Mouse (Mus musculus) kidney, embryonic 14.5 days (tissue): ENCODE measurements at regions not wholly inside any gene's neighbourhood (a gene's known extent, or its start where the extent isn't known, plus 50 kb on each side); places are given as distances from the start of the nearest gene placed in this dataset.

ENCODE experiments used
- ATAC-seq: fragments of 200-750 bp; cut with Nextera tagmentation; 2 replicates; pipeline ENCODE4 v1.8.0; 2017; ENCODE audit warnings: moderate number of reproducible peaks, mild to moderate bottlenecking, moderate TSS enrichment, moderate library complexity; ENCODE audit not compliant: low FRiP score, low TSS enrichment
- H3K27ac ChIP-seq: fragments of 300-500 bp; sonication (generic); 2 replicates; pipeline ENCODE4 v1.5.1; 2014; ENCODE audit warnings: low read depth, mild to moderate bottlenecking, low read length, moderate library complexity, mixed read lengths
- H3K27me3 ChIP-seq: fragments of 300-500 bp; sonication (generic); 2 replicates; pipeline ENCODE4 v1.6.1; 2014; ENCODE audit warnings: mild to moderate bottlenecking, low read length; ENCODE audit not compliant: control insufficient read depth, insufficient read depth
- H3K36me3 ChIP-seq: fragments of 300-500 bp; sonication (generic); 2 replicates; pipeline ENCODE4 v1.6.1; 2014; ENCODE audit warnings: low read length, mixed read lengths; ENCODE audit not compliant: control insufficient read depth, insufficient read depth
- H3K4me1 ChIP-seq: fragments of 300-500 bp; sonication (generic); 2 replicates; pipeline ENCODE4 v1.6.1; 2014; ENCODE audit warnings: low read length, mixed read lengths; ENCODE audit not compliant: control insufficient read depth, insufficient read depth
- H3K4me2 ChIP-seq: fragments of 300-500 bp; sonication (generic); replicated peaks from 2 replicates; pipeline ENCODE4 v1.6.1; 2014; ENCODE audit warnings: low read depth, mild to moderate bottlenecking, low read length
- H3K4me3 ChIP-seq: fragments of 300-500 bp; sonication (generic); 2 replicates; pipeline ENCODE4 v1.5.1; 2014; ENCODE audit warnings: mild to moderate bottlenecking, low read length
- H3K9ac ChIP-seq: fragments of 300-500 bp; sonication (generic); 2 replicates; pipeline ENCODE4 v1.6.1; 2014; ENCODE audit warnings: low read depth, mild to moderate bottlenecking, low read length, moderate library complexity
- H3K9me3 ChIP-seq: fragments of 300-500 bp; sonication (generic); 2 replicates; pipeline ENCODE4 v1.6.1; 2016; ENCODE audit warnings: low read length; ENCODE audit not compliant: control insufficient read depth
- WGBS: fragments of 180-500 bp; shearing (Covaris S2); extraction: QIAGEN DNeasy Blood & Tissue Kit; methylation state at CpG from one replicate; pipeline ENCODE4 v1.1.7; 2014; 5-methylcytosine and 5-hydroxymethylcytosine counted together

DNA sequence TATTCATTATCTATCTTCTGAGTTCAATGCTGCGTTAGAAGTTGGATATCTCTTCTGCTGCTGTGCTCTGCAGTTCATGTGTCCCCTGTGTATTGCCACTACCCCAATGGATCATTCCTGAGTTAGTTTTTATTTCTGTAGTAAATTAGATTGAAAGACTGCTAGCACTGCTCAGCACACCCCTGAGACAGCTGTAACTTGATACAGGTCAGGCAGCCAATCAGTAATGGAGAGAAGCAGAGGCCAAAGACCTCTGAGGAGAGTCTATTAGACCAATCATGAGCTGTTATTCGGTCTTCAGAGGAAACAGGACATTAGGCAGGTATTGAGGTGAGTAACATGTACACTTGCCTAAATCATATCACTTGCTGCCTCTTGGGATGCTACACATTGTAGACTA lies 837.5 kb upstream of the Chordc1 start:
- ATAC-seq: 0 out of 2 replicates have a peak, but pooled peaks have one; percentile 64
- no peaks in the 10 kb centered on the region for H3K4me1 ChIP-seq
- no peak overlapping the region for H3K27ac ChIP-seq
- H3K27me3 ChIP-seq: no peaks in the 10 kb centered on the region
- H3K4me3 ChIP-seq: no peak overlapping the region
- H3K9me3 ChIP-seq: no peaks in the 10 kb centered on the region
- no peaks in the 10 kb centered on the region for H3K36me3 ChIP-seq
- no peak overlapping the region for H3K9ac ChIP-seq
- no peak overlapping the region for H3K4me2 ChIP-seq
- WGBS: 26% methylated on average over 2 of the region's 2 CpGs

DNA sequence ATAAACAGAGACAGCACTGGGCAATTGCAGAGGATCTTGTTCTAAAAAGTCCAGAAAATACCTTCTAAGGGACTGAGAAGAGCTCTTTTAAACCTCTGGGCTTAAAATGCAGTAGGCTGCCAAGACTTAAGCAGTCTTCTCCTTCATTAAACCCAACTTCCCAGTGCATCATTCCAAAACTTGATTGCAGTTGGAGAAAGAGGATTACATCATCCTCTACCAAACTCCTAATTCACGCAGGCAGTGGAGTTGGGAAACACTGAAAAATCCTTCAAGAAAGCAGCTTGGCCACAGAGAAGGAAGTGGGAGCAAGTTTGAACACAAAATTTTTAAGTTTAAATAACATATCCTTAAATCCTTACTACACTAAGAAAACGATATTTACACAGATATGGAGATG lies 825.5 kb upstream of the Chordc1 start:
- Histone ChIP-seq H3K4me1 (no peaks in the 10 kb centered on the region), H3K27ac (no peak overlapping the region), H3K4me2 (no peak overlapping the region), H3K4me3 (no peak overlapping the region), H3K36me3 (no peaks in the 10 kb centered on the region), H3K9me3 (no peaks in the 10 kb centered on the region), H3K27me3 (no peaks in the 10 kb centered on the region), H3K9ac (no peak overlapping the region)
- no peak for ATAC-seq
- WGBS: 86% methylated on average over 2 of the region's 2 CpGs

DNA sequence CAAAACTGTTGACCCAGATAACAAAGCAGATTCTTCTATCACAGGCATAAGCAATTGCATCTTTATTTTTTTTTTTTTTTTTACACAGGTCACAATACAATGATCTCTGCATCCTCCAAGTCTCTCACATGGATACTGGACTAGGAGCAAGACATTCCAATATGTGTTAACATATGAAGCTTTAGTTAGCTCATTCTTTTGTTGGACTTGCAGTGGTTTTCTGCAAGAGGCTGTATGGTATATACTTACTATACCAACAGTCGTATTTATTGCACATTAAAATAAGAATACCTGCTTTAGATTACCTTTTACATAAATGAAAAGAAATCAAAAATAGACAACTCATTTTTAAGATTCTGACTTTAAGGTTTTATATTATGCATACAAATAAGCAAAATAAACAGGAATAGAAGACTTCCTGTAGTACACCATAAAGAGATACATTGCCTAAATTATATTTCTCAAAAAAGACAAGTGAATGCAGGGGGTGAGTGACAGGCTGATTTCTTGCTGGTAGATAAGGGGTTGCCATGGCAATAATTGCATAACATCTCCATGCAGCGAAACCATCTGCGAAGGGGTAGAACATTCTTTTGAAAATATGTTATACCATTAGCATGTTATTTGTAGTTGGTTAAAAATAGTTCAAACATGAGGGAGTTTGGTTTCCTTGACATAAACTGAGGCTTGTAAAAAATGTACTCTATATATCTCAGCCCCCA lies 807.1 kb upstream of the Chordc1 start:
- H3K9ac ChIP-seq: no peak overlapping the region

DNA sequence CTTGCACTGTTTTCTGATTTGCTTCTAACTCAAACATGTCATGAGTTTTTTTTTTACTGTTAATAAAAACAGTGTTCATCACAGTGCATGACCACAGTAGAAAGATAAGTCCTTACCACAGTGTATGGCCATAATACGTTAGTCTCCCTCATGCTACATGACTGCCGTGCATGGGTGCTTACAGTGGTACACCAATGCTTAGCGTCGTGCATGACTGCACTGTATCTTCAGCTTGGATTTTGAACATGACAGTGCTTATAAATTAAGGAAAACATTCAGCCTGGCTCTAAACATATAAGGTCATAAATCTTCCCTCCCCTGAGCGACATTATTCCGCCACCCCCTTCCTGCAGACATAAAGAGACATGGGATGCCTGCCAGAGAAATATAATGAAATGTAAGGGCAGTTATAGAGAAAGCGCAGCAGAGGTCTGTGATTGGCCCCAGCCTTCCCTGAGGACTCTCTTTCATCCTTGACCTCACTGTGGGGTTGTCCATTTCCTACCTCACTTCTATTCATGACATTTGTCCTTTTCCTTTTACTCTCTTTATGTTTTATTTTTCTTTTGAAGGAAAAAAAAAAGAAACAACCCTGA lies 791.7 kb upstream of the Chordc1 start:
- Histone ChIP-seq H3K27me3 (no peaks in the 10 kb centered on the region), H3K4me2 (no peak overlapping the region), H3K9me3 (no peaks in the 10 kb centered on the region), H3K4me1 (no peaks in the 10 kb centered on the region), H3K4me3 (no peak overlapping the region), H3K9ac (no peak overlapping the region), H3K36me3 (no peaks in the 10 kb centered on the region), H3K27ac (no peak overlapping the region)
- peak; percentile 95 for ATAC-seq
- WGBS: 22% methylated on average over 7 of the region's 7 CpGs

More for the DNA sequence above, 807.1 kb upstream of the Chordc1 start:
- 90% methylated on average over 3 of the region's 3 CpGs for WGBS
- Histone ChIP-seq H3K9me3 (no peaks in the 10 kb centered on the region), H3K27ac (no peak overlapping the region), H3K4me2 (no peak overlapping the region), H3K36me3 (no peaks in the 10 kb centered on the region), H3K27me3 (no peaks in the 10 kb centered on the region), H3K4me3 (no peak overlapping the region), H3K4me1 (no peaks in the 10 kb centered on the region)
- ATAC-seq: no peak

DNA sequence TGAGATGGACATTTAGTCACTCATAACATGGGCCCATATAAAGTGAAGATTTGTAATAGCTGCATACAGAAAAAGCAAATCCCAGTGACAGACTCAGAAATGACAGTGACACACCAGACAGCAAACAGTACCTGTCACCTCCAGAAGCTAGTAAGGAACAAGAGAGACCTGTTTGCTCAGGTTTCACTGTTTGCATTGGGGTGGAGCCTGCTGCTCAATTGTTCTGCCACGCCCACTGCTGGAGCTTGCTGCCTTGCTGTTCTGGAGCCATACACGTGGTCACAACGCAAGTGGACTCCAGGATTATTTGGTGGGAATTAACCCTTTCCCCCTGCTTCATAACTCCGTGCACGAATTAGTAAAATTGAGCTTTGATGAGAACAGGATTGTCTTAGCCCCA lies 783.2 kb upstream of the Chordc1 start:
- 63% methylated on average over 5 of the region's 5 CpGs for WGBS
- H3K27ac ChIP-seq: no peak overlapping the region
- ATAC-seq: no peak

DNA sequence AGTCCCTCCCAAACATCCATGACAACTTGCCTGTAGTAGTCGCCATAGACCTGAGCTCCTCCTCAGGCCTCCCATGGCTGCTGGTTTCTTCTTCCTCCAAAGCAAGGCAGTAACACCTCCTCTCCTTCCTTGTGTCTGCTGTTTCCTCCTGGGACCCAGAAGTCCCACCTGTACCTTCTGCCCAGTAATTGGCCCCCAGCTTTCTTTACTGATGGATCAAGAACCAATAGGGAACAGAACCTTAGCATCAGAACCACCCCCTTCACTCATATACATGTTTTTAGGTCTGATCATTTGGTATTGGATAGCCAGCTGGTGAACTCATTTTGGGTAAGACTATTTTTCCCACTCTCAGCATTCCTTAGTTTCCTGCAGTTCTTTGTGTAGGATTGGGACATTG lies 735.7 kb upstream of the Chordc1 start:
- H3K36me3 ChIP-seq: no peaks in the 10 kb centered on the region
- 88% methylated on average over 1 of the region's 1 CpGs for WGBS
- H3K27me3 ChIP-seq: no peaks in the 10 kb centered on the region
- ATAC-seq: no peak
- no peak overlapping the region for H3K4me3 ChIP-seq
- H3K4me2 ChIP-seq: no peak overlapping the region
- H3K9ac ChIP-seq: no peak overlapping the region
- no peaks in the 10 kb centered on the region for H3K9me3 ChIP-seq
- H3K4me1 ChIP-seq: no peaks in the 10 kb centered on the region
- H3K27ac ChIP-seq: no peak overlapping the region

More for the DNA sequence above, 783.2 kb upstream of the Chordc1 start:
- Histone ChIP-seq H3K9me3 (no peaks in the 10 kb centered on the region), H3K36me3 (no peaks in the 10 kb centered on the region), H3K4me1 (no peaks in the 10 kb centered on the region), H3K27me3 (no peaks in the 10 kb centered on the region), H3K9ac (no peak overlapping the region), H3K4me2 (no peak overlapping the region), H3K4me3 (no peak overlapping the region)

DNA sequence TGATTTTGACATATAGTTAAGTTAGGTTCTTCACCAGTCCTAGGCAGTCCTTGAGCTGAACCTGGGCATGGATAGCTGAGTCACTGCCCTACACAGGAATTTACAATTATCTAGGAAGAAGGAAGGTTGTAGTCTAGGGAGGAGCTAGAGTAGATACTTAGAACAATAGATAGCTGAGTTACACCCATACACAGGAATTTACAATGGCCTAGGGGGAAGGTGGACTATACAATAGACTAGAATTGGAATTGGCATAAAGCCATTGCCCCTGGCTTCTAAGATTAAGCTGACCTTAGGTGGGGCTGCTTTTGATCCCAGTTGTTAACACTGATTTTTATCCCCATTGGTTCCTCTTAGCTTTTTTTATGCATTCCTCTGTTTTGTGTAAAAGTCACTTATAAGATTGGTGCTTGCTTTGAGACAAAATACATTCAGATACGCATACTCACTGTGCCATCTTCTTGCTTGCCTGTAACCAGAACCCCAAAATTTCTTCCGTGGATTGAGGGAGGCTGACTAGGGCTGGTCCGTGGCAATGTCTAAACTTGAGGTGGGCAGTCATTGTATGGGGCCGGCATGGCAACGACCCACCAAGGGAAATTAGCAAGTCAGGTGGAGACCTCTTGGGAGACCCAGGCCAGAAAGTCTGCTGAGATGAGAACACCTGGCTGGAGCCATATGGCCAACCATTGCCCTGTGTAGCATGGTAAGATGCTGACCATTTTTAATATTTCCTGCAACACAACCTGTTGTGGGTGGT lies 734.1 kb upstream of the Chordc1 start:
- Histone ChIP-seq H3K4me3 (no peak overlapping the region), H3K36me3 (no peaks in the 10 kb centered on the region), H3K9me3 (no peaks in the 10 kb centered on the region), H3K9ac (no peak overlapping the region), H3K4me2 (no peak overlapping the region), H3K27ac (no peak overlapping the region), H3K27me3 (no peaks in the 10 kb centered on the region), H3K4me1 (no peaks in the 10 kb centered on the region)
- ATAC-seq: no peak
- WGBS: 85% methylated on average over 5 of the region's 5 CpGs

DNA sequence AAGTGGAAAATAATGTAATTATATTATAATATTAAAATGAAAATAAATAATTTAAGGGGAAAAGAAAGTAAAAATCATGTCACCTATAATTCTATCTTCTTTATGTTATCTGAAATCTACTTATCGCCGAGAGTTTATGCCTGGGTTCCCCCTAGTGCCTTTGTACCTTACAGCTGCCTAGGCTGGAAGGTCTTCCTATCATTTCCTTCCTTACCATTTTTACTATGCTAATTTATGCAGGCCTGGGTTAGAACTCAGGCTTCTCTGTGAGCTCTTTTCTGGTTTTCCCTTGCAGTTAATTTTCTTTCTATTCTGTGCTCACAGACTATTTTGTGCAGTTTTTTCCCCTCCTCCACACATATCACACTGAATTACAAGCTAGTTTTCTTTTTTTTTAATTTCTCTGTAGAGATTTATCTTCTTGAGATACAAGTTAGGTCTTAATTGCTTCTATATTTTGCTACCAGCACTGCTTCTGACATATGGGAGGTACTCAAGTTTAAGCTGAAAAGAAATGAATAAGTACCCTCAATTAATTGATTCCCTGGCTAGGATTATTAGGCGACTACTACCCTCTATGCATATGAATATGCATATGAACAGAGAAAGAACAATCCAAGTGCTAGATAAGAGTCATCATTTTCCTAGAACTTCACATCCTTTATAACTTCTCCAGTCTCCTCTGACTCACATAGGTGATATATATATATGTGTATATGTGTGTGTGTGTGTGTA lies 724.0 kb upstream of the Chordc1 start:
- no peak overlapping the region for H3K9ac ChIP-seq
- H3K4me1 ChIP-seq: no peaks in the 10 kb centered on the region
- ATAC-seq: no peak
- H3K4me3 ChIP-seq: no peak overlapping the region
- H3K9me3 ChIP-seq: no peaks in the 10 kb centered on the region
- no peak overlapping the region for H3K27ac ChIP-seq
- no peaks in the 10 kb centered on the region for H3K36me3 ChIP-seq
- no peak overlapping the region for H3K4me2 ChIP-seq
- WGBS: 77% methylated on average over 3 of the region's 3 CpGs
- no peaks in the 10 kb centered on the region for H3K27me3 ChIP-seq
